Mouse (Mus musculus) C2C12 (cell line): Measurements from ENCODE around the gene Rbpjl. TPM values are rescaled to one million over a fixed set of nuclear protein-coding genes. Genes with fewer than 3 reads are reported as not detected.

Experiments used
- H3K27me3 ChIP-seq: one replicate; pipeline ENCODE4 v1.6.1; 2011; ENCODE audit not compliant: control insufficient read depth, insufficient read depth, insufficient read length
- H3K36me3 ChIP-seq: one replicate; pipeline ENCODE4 v1.6.1; 2011; ENCODE audit not compliant: control insufficient read depth, insufficient read depth
- H3K4me3 ChIP-seq: one replicate; pipeline ENCODE4 v1.5.1; 2011; ENCODE audit warnings: mild to moderate bottlenecking, control low read depth; ENCODE audit not compliant: poor library complexity, insufficient read depth, severe bottlenecking
- H3K79me2 ChIP-seq: one replicate; pipeline ENCODE4 v1.6.1; 2011; ENCODE audit not compliant: control insufficient read depth, insufficient read depth
- H3K79me3 ChIP-seq: one replicate; pipeline ENCODE4 v1.6.1; 2011; ENCODE audit warnings: low read depth, control low read depth
- H3ac ChIP-seq: one replicate; pipeline ENCODE3; 2011; ENCODE audit warnings: low read depth; ENCODE audit not compliant: control insufficient read depth, insufficient read length
- CEBPB ChIP-seq: IDR thresholded peaks from one replicate; pipeline ENCODE4 v1.6.1; 2011; ENCODE audit warnings: low read depth, mild to moderate bottlenecking, control low read depth, moderate library complexity
- CTCF ChIP-seq: IDR thresholded peaks from one replicate; pipeline ENCODE4 v1.5.1; 2011; ENCODE audit not compliant: control insufficient read depth, insufficient read depth, insufficient read length
- FOSL1 ChIP-seq: IDR thresholded peaks from one replicate; pipeline ENCODE4 v1.8.0; 2011; ENCODE audit warnings: mild to moderate bottlenecking, low read length; ENCODE audit not compliant: poor library complexity, insufficient read depth, severe bottlenecking
- MAX ChIP-seq: IDR thresholded peaks from one replicate; pipeline ENCODE4 v1.6.1; 2011; ENCODE audit warnings: mild to moderate bottlenecking, control low read depth
- MYOD1 ChIP-seq: IDR thresholded peaks from one replicate; pipeline ENCODE4 v1.6.1; 2011; ENCODE audit warnings: low read depth; ENCODE audit not compliant: control insufficient read depth, insufficient read length
- MYOG ChIP-seq: IDR thresholded peaks from one replicate; pipeline ENCODE4 v1.6.1; 2011; ENCODE audit not compliant: control insufficient read depth, insufficient read length; ENCODE audit errors: extremely low read depth
- USF1 ChIP-seq: IDR thresholded peaks from one replicate; pipeline ENCODE4 v1.6.1; 2011; ENCODE audit warnings: low read depth, mild to moderate bottlenecking, control low read depth, moderate library complexity
- polyA plus RNA-seq: library from polyadenylated mRNA; unstranded; fragments of >200 nt; fragmentation: generic; extraction: Trizol; gene quantifications from one replicate; pipeline ENCODE4 v1.2.1, GENCODE M21; 2012; ENCODE audit warnings: missing spikeins

Rbpjl gene
- polyA plus RNA-seq, 1 experiment = 0.01 TPM

GRCm38 (mm10) chr2:164377478-164378426 is 25.2 kb upstream of the Rbpjl start:
- no peak overlapping the region for H3ac ChIP-seq
- H3K36me3 ChIP-seq = no peaks in the 10 kb centered on the region
- H3K27me3 ChIP-seq = no peaks in the 10 kb centered on the region
- no peaks in the 10 kb centered on the region for H3K79me3 ChIP-seq
- H3K79me2 ChIP-seq = no peaks in the 10 kb centered on the region
- TF ChIP-seq FOSL1 (peak; percentile 60), USF1 (no peak), MAX (no peak), MYOD1 (no peak), CTCF (no peak), CEBPB (peak; percentile 26), MYOG (no peak)
- H3K4me3 ChIP-seq = no peak overlapping the region

DNA sequence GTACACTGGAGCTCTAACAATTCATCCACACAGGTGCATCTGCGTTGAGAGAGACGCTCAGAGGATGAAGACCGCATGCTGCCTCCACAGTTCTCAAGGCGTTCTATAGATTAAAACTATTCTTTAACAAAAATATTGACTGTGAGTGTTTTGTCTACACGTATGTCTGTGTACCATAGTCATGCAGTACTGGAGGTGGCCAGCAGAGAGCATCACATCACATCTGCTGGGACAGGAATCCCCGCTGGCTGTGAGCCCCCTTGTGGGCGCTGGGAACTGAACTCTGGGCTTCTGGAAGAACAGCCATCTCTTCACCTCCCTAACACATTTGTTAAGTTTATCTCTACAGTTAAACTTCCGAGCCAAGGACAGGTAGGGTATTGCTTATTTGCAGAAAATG is 21.2 kb upstream of the Rbpjl start:
- no peak overlapping the region for H3K4me3 ChIP-seq
- no peak for TF ChIP-seq CTCF
- TF ChIP-seq MYOG = no peak
- TF ChIP-seq MYOD1 = no peak
- TF ChIP-seq USF1 = no peak
- TF ChIP-seq MAX = no peak
- no peak for TF ChIP-seq CEBPB
- TF ChIP-seq FOSL1 = no peak
- H3K79me3 ChIP-seq = no peaks in the 10 kb centered on the region
- no peaks in the 10 kb centered on the region for H3K36me3 ChIP-seq
- no peak overlapping the region for H3ac ChIP-seq
- H3K79me2 ChIP-seq = no peaks in the 10 kb centered on the region
- no peaks in the 10 kb centered on the region for H3K27me3 ChIP-seq

- TF ChIP-seq MAX = no peak
- no peak for TF ChIP-seq MYOD1
- no peak for TF ChIP-seq FOSL1
- no peak overlapping the region for H3K4me3 ChIP-seq
- no peak overlapping the region for H3ac ChIP-seq
- no peaks in the 10 kb centered on the region for H3K36me3 ChIP-seq
- H3K79me3 ChIP-seq = no peaks in the 10 kb centered on the region
- H3K27me3 ChIP-seq = no peaks in the 10 kb centered on the region
- H3K79me2 ChIP-seq = no peaks in the 10 kb centered on the region
These were observed 20.0 kb upstream of the Rbpjl start for GRCm38 (mm10) chr2:164382971-164383370.

DNA sequence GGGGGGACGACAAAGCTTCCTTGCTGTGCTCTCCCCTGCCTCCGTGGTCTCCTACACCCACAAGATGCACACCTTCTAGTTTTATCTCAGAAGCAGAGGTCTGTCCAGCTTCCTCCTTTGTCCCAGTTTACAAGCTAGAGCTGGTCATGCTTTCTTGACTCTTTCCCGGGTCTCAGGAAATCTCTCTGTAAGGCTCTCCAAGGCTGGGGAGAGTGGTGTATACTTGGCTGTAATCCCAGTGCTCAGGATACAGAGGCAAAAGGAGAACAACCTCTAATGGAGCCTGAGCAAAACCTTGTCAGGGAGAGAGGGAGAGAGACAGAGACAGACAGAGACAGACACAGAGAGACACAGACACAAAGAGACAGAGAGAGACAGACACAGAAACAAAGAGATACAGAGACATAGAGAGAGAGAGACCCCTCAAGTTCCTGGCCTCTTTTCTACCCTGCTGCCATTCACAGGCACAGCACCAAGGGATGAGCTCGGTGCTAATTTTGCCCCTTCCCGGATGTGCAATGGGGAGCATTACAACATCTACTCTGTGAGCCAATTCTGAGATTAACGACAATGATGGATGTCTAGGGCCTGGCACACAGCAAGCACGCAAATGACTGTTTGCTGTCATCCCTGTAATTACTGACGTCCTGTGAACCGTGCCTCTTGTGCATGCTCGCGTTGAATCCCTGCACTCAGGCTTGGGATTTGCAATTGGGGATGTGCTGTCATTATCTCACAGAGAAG is 19.1 kb upstream of the Rbpjl start:
- Histone ChIP-seq H3K4me3 (no peak overlapping the region), H3K36me3 (no peaks in the 10 kb centered on the region), H3K79me3 (no peaks in the 10 kb centered on the region), H3K27me3 (no peaks in the 10 kb centered on the region), H3ac (no peak overlapping the region), H3K79me2 (no peaks in the 10 kb centered on the region)
- TF ChIP-seq MYOD1 = no peak
- TF ChIP-seq MAX = no peak
- peak; percentile 29 for TF ChIP-seq CEBPB

- no peak overlapping the region for H3K4me3 ChIP-seq
These were observed 16.8 kb upstream of the Rbpjl start for GRCm38 (mm10) chr2:164385927-164386763.

More at GRCm38 (mm10) chr2:164385927-164386763, 16.8 kb upstream of the Rbpjl start:
- Histone ChIP-seq H3K79me3 (no peaks in the 10 kb centered on the region), H3K27me3 (no peaks in the 10 kb centered on the region), H3K36me3 (no peaks in the 10 kb centered on the region), H3ac (no peak overlapping the region), H3K79me2 (no peaks in the 10 kb centered on the region)
- TF ChIP-seq MYOG (no peak), USF1 (peak; percentile 80), FOSL1 (no peak), CEBPB (no peak), MYOD1 (peak; percentile 50), MAX (peak; percentile 91), CTCF (no peak)
